Mouse (Mus musculus): ENCODE results near the gene Fbln5. TPM values are rescaled to one million over a fixed set of nuclear protein-coding genes. Genes with fewer than 3 reads are reported as not detected.

The Fbln5 gene
- 0.33 TPM in 1 of 4 replicates, not detected in the others for total RNA-seq (2023)

DNA sequence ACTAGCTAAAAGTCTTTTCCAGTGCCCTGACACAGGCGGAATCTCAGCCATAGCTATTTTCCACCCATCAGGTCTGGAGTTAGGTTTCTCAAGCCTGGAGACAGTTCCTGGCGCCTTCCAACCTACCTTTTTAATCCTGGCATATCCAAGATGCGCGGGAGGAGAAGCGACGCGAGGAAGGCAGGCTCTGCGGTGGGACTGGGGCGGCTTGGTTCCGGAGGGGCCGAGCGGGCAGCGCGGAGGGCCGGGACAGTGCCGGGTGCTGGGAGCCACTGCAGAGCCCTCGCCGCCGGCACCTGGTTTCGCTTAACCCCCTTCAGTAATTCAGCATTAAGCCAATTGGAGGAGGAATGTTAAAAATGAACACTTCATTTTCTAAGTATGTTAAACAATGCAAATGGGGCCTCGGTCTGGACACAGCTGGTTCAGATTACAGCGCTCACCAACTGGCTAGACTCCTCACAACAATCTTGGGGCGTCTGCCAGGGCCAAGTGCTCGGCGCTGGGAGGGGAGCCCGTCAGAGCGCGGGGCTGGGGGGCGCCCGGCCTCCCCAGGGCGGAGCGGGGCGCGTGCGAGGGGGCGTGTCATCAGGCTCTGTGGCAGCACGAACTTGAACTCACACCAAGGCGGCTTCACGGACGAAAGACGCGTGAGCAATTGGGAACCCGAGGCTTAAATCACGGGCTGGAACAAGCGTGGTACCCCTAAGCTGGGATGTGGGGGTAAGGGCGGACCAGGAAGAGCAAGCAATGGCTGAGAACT is at the start of gene Fbln5:
Fbln5 (minus strand) TSS at position 448 of the 763 bp plus-strand sequence.

DNA sequence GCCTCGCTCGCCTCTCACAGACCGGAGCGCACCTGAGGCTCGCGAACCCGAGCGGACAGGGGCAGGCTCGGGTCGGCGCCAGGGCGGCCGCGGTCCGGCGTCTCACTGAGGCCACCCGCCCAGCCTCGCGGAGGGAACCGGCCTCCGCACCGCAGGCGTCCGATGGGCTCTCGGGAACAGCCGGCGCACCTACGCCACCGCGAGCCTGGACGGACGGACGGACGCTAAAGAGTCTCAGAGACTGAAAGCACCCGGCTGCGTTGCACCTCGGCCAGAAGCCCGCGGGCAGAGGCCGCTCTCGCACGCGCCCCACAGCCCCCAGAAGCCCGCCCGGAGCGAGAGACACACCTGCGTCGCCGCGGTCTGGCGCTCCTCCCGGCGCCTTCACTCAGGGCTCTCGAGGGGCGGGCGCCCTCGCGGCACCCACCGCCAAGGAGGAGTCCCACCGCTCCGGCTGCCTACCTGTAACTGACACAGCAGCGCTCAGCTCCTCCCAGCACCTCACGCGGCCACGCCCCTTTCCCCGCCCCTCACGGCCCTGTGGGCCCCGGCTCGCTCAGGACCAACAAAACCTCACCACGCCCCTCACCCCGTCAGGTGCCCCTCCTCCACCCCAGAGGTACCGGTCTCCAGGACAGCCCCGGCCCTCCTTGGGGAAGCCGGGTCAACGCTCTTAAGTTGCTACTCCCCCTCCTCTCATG is 100.7 kb downstream of the Fbln5 start, which contains the start of gene Tc2n:
Tc2n (minus strand) TSS at position 470 of the 701 bp plus-strand sequence.

Other genes starting within 250 kb of the Fbln5 start
- 0.09 TPM in 1 of 4 replicates, not detected in the others for gene Tc2n, start 100.5 kb downstream of the Fbln5 start, total RNA-seq (2023)
- 63.4 to 76.5 TPM (median 76.0 TPM) in 4 replicates for gene Trip11, start 94.2 kb upstream of the Fbln5 start, total RNA-seq (2023)
- 19.2 to 27.6 TPM (median 24.2 TPM) in 4 replicates for gene Atxn3, start 139.2 kb upstream of the Fbln5 start, total RNA-seq (2023)
- gene Cpsf2, start 156.9 kb upstream of the Fbln5 start, total RNA-seq (2023) = 31.8 to 33.3 TPM (median 32.0 TPM) in 4 replicates

Measured in B cell, adult 62 days (primary cell).